Mouse (Mus musculus) embryonic fibroblast, embryonic 13.5 days (primary cell): ENCODE results near the gene Ntf3.

Source experiments
- CTCF ChIP-seq: IDR thresholded peaks from 2 replicates; pipeline ENCODE4 v1.5.1; 2011; ENCODE audit warnings: mild to moderate bottlenecking, control low read depth, low read length, moderate library complexity, borderline replicate concordance; ENCODE audit not compliant: insufficient read depth
- POLR2A ChIP-seq: IDR thresholded peaks from 2 replicates; pipeline ENCODE4 v1.6.1; 2011; ENCODE audit warnings: low read depth, mild to moderate bottlenecking, control low read depth, low read length, moderate library complexity

DNA sequence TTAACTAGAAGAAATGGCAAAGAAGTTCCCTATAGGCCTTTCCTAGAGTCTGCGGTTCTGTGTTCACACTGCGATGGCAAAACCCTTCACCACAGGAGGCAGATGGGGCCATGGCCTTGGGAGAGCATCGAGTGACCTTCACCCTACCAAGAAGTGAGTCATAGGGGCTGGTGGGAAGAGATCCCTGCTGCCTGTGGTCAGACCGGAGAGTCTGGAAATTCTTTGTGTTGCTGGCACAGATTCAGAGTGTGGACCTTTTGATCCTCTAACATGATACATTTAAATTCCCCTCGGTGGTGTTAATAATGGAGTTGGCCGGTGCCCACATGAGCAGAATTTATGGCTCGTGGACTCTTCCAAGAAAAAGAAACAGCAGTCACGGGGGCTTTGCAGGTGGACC, 49.5 kb downstream of the Ntf3 start:
- no peak for TF ChIP-seq CTCF
- TF ChIP-seq POLR2A = no peak
